In the genomic region with DNA sequence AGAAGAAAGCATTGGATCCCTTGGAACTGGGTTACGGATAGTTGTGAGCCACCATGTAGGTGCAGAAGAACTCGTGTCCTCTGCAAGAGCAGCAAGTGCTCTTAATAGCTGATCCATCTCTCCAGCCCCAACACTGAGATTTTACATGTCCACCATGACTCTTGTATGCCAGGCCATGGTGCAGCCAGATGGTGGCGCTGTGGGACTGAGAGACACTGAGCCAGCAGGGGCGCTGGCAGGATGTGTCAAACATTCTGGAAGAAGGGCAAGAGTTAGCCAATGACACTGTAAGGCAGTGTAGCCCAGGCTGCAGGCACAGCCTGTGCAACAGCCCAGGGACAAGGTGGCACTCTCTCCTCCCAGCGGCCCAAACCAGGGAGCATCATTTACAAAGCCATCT, we compare ENCODE assay signal across 8 mouse cellular contexts. TPM values are rescaled to one million over a fixed set of nuclear protein-coding genes. Genes with fewer than 3 reads are reported as not detected.
A peak's percentile ranks its signal among the peaks of the same experiment; 100 is the strongest.
DNase-seq lines count a peak whose midpoint lies in the region; ATAC-seq and TF ChIP-seq lines count a peak whose summit lies in the region.

No protein-coding gene starts in this region.

- no peak overlapping the region for H3K4me2 ChIP-seq in forebrain, embryonic 14.5 days (ENCODE audit: low read length)
- H3K4me2 ChIP-seq in kidney, embryonic 14.5 days (replicated peaks; ENCODE audit: low read depth, low read length), result no peak overlapping the region
- H3K4me2 ChIP-seq in liver, embryonic 11.5 days, result no peak overlapping the region
- H3K4me2 ChIP-seq in neural tube, embryonic 12.5 days (replicated peaks), result no peak overlapping the region

- no peaks in the 10 kb centered on the region for H3K9me3 ChIP-seq in forebrain, embryonic 14.5 days (replicated peaks; ENCODE audit: control insufficient read depth, low read length)
- H3K9me3 ChIP-seq in kidney, embryonic 14.5 days (ENCODE audit: control insufficient read depth, low read length), result no peaks in the 10 kb centered on the region
- H3K9me3 ChIP-seq in liver, embryonic 11.5 days (ENCODE audit: control insufficient read depth, low read length), result no peaks in the 10 kb centered on the region
- no peaks in the 10 kb centered on the region for H3K9me3 ChIP-seq in neural tube, embryonic 12.5 days

- H3K4me3 ChIP-seq in spleen, adult 2 months (ENCODE audit: extremely low read depth, insufficient read depth, insufficient read length), result no peak overlapping the region
- no peak overlapping the region for H3K4me3 ChIP-seq in forebrain, embryonic 14.5 days (ENCODE audit: low read depth, low read length)
- H3K4me3 ChIP-seq in kidney, embryonic 14.5 days (ENCODE audit: low read length), result no peak overlapping the region
- no peak overlapping the region for H3K4me3 ChIP-seq in liver, embryonic 11.5 days (ENCODE audit: low read depth, low read length)
- H3K4me3 ChIP-seq in neural tube, embryonic 12.5 days, result no peak overlapping the region

- H3K4me1 ChIP-seq in spleen, adult 2 months (ENCODE audit: control insufficient read depth, insufficient read depth, insufficient read length), result no peaks in the 10 kb centered on the region
- no peaks in the 10 kb centered on the region for H3K4me1 ChIP-seq in forebrain, embryonic 14.5 days (ENCODE audit: control insufficient read depth, insufficient read depth, low read length)
- H3K4me1 ChIP-seq in kidney, embryonic 14.5 days (ENCODE audit: control insufficient read depth, insufficient read depth, low read length), result no peaks in the 10 kb centered on the region
- H3K4me1 ChIP-seq in liver, embryonic 11.5 days (replicated peaks; ENCODE audit: control insufficient read depth, insufficient read depth, low read length), result no peaks in the 10 kb centered on the region
- H3K4me1 ChIP-seq in neural tube, embryonic 12.5 days, result peaks cover 2% of the 10 kb centered on the region; the same call in 1 of the 2 replicates

- no peak overlapping the region for H3K9ac ChIP-seq in forebrain, embryonic 14.5 days (ENCODE audit: low read length)
- H3K9ac ChIP-seq in kidney, embryonic 14.5 days (ENCODE audit: low read depth, low read length), result no peak overlapping the region
- H3K9ac ChIP-seq in liver, embryonic 11.5 days (ENCODE audit: low read depth, low read length), result no peak overlapping the region
- H3K9ac ChIP-seq in neural tube, embryonic 12.5 days, result no peak overlapping the region

- WGBS in spleen, adult 2 months, result 86% methylated on average over 5 of the region's 5 CpGs
- 18% methylated on average over 5 of the region's 5 CpGs for WGBS in forebrain, embryonic 14.5 days
- whole genome bisulfite sequencing in kidney, embryonic 14.5 days, result 22% methylated on average over 5 of the region's 5 CpGs
- WGBS in liver, embryonic 11.5 days, result 35% methylated on average over 5 of the region's 5 CpGs
- WGBS in neural tube, embryonic 12.5 days, result 30% methylated on average over 5 of the region's 5 CpGs

- TF ChIP-seq CTCF in spleen, adult 2 months (IDR thresholded peaks at IDR 0.05; ENCODE audit: extremely low read depth, insufficient read depth, insufficient read length, insufficient replicate concordance), result peak; percentile 48; the same call in 1 of the 2 replicates
- peak; percentile 92 for TF ChIP-seq CTCF in brain, embryonic 14.5 days (IDR thresholded peaks at IDR 0.05; ENCODE audit: borderline replicate concordance, extremely low read depth, insufficient read depth, insufficient read length)

- no peaks in the 10 kb centered on the region for H3K27me3 ChIP-seq in spleen, adult 2 months (ENCODE audit: control insufficient read depth, insufficient read depth, low read length)
- H3K27me3 ChIP-seq in forebrain, embryonic 14.5 days (replicated peaks; ENCODE audit: control insufficient read depth, insufficient read depth, low read length), result peaks cover 59% of the 10 kb centered on the region
- H3K27me3 ChIP-seq in kidney, embryonic 14.5 days (ENCODE audit: control insufficient read depth, insufficient read depth, low read length), result no peaks in the 10 kb centered on the region; the same call in 1 of the 2 replicates
- no peaks in the 10 kb centered on the region for H3K27me3 ChIP-seq in liver, embryonic 11.5 days (replicated peaks; ENCODE audit: control insufficient read depth, insufficient read depth, low read length)
- peaks cover 82% of the 10 kb centered on the region for H3K27me3 ChIP-seq in neural tube, embryonic 12.5 days (replicated peaks)

- H3K36me3 ChIP-seq in spleen, adult 2 months (ENCODE audit: control insufficient read depth, insufficient read depth, low read length), result peaks cover 10% of the 10 kb centered on the region; the same call in 1 of the 2 replicates
- no peaks in the 10 kb centered on the region for H3K36me3 ChIP-seq in forebrain, embryonic 14.5 days (ENCODE audit: control insufficient read depth, insufficient read depth, low read length)
- no peaks in the 10 kb centered on the region for H3K36me3 ChIP-seq in kidney, embryonic 14.5 days (ENCODE audit: control insufficient read depth, insufficient read depth, low read length)
- no peaks in the 10 kb centered on the region for H3K36me3 ChIP-seq in liver, embryonic 11.5 days (ENCODE audit: control insufficient read depth, insufficient read depth, low read length)
- no peaks in the 10 kb centered on the region for H3K36me3 ChIP-seq in neural tube, embryonic 12.5 days

- no peak overlapping the region for H3K27ac ChIP-seq in spleen, adult 2 months (ENCODE audit: insufficient read depth, low read length)
- no peak overlapping the region for H3K27ac ChIP-seq in forebrain, embryonic 14.5 days (ENCODE audit: low read depth, low read length)
- H3K27ac ChIP-seq in kidney, embryonic 14.5 days (ENCODE audit: low read depth, low read length), result no peak overlapping the region
- H3K27ac ChIP-seq in liver, embryonic 11.5 days (ENCODE audit: low read depth, low read length), result no peak overlapping the region
- H3K27ac ChIP-seq in neural tube, embryonic 12.5 days, result no peak overlapping the region

- ATAC-seq in forebrain, embryonic 14.5 days, result peak; percentile 40; the same call in 1 of the 2 replicates
- ATAC-seq in kidney, embryonic 14.5 days (ENCODE audit: low FRiP score, low TSS enrichment), result peak; percentile 55; the same call in 1 of the 2 replicates
- no peak for ATAC-seq in liver, embryonic 11.5 days (replicated peaks; ENCODE audit: low FRiP score)
- ATAC-seq in neural tube, embryonic 12.5 days (ENCODE audit: low FRiP score, low read depth), result peak; percentile 41; the same call in 1 of the 2 replicates

- DNase-seq in spleen, adult 2 months (ENCODE audit: low read depth in 1 of 2, low spot score in 2 of 2), result peak in 1 of 2 experiments; percentile 18
- DNase-seq in spleen, adult 12 weeks (ENCODE audit: low spot score), result no peak
- DNase-seq in brain, embryonic 14.5 days (ENCODE audit: low read depth), result peak; percentile 87
- peak; percentile 83 for DNase-seq in forebrain, embryonic 14.5 days (ENCODE audit: low spot score)
- DNase-seq in liver, embryonic 11.5 days (ENCODE audit: low spot score), result peak; percentile 74
- DNase-seq in urinary bladder, postnatal 10 days (ENCODE audit: low spot score), result peak; percentile 32

- TF ChIP-seq POLR2A in spleen, adult 2 months (IDR thresholded peaks at IDR 0.05; ENCODE audit: low read depth, low read length), result no peak
- no peak for TF ChIP-seq POLR2A in brain, embryonic 14.5 days (IDR thresholded peaks at IDR 0.05; ENCODE audit: borderline replicate concordance, extremely low read depth, insufficient read depth, insufficient read length, poor library complexity, severe bottlenecking)

RNA-seq across cellular contexts. Expression of a gene that starts 14.2 kb away (rescaled TPM):
- 17.5 and 18.9 TPM in 2 replicates for polyA plus RNA-seq in spleen, adult 2 months (2012; rRNA removed)
- polyA plus RNA-seq in brain, embryonic 14.5 days (2012; rRNA removed), result 6.8 and 8.5 TPM in 2 replicates
- polyA plus RNA-seq in forebrain, embryonic 14.5 days (2014; fragmentation: Nextera tagmentation; extraction: Ambion mirVana), result 6.3 and 6.9 TPM in 2 replicates
- 13.8 and 20.3 TPM in 2 replicates for polyA plus RNA-seq in kidney, embryonic 14.5 days (2014; fragmentation: Nextera tagmentation; extraction: Ambion mirVana)
- polyA plus RNA-seq in liver, embryonic 11.5 days (2014; fragmentation: Nextera tagmentation; extraction: Ambion mirVana), result 65.1 and 72.4 TPM in 2 replicates
- 27.3 and 33.0 TPM in 2 replicates for polyA plus RNA-seq in neural tube, embryonic 12.5 days (2016; fragmentation: Nextera tagmentation; extraction: Ambion mirVana)
